Mouse (Mus musculus): ENCODE measurements at regions not wholly inside any gene's neighbourhood (a gene's known extent, or its start where the extent isn't known, plus 50 kb on each side); places are given as distances from the start of the nearest gene placed in this dataset.

DNA sequence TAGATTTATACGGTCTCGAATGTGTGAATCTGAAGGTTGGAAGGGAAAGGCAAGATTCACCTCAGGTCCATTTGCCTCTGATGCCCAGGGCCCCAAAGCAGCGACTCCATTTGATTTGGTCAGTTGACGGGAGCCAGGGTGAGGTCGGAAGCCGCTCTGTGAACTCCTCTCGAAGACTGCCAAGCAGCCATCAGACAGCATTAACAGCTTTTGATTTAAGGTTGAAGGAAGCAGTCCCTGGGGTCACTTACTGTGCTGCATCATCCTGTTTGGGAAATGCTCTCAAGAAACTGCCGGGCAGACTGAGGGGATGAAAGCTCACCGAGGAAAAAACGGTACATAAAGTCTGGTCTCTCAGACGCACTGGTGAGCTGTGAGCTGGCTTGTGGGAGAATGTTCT lies 62.2 kb upstream of the Atrnl1 start:
- ATAC-seq (replicated peaks; ENCODE audit: insufficient number of reproducible peaks, low FRiP score, low TSS enrichment, low read depth) (no peak), DNase-seq (ENCODE audit: low spot score) (no peak)
- no peaks in the 10 kb centered on the region for H3K27me3 ChIP-seq (ENCODE audit: control insufficient read depth, insufficient read depth, low read length)
- 78% methylated on average over 11 of the region's 11 CpGs for WGBS
- H3K27ac ChIP-seq (replicated peaks; ENCODE audit: low read depth, low read length) = no peak overlapping the region
- no peak overlapping the region for H3K4me3 ChIP-seq (ENCODE audit: low read depth, low read length)
- no peak overlapping the region for H3K4me2 ChIP-seq (ENCODE audit: low read depth, low read length)
- H3K36me3 ChIP-seq (replicated peaks; ENCODE audit: control insufficient read depth, insufficient read depth, low read depth, low read length) = no peaks in the 10 kb centered on the region
- no peaks in the 10 kb centered on the region for H3K9me3 ChIP-seq (replicated peaks; ENCODE audit: control insufficient read depth, low read length)
- H3K9ac ChIP-seq (replicated peaks; ENCODE audit: low read length) = no peak overlapping the region
- H3K4me1 ChIP-seq (ENCODE audit: control insufficient read depth, insufficient read depth, low read length) = no peaks in the 10 kb centered on the region; the same call in 1 of the 2 replicates

DNA sequence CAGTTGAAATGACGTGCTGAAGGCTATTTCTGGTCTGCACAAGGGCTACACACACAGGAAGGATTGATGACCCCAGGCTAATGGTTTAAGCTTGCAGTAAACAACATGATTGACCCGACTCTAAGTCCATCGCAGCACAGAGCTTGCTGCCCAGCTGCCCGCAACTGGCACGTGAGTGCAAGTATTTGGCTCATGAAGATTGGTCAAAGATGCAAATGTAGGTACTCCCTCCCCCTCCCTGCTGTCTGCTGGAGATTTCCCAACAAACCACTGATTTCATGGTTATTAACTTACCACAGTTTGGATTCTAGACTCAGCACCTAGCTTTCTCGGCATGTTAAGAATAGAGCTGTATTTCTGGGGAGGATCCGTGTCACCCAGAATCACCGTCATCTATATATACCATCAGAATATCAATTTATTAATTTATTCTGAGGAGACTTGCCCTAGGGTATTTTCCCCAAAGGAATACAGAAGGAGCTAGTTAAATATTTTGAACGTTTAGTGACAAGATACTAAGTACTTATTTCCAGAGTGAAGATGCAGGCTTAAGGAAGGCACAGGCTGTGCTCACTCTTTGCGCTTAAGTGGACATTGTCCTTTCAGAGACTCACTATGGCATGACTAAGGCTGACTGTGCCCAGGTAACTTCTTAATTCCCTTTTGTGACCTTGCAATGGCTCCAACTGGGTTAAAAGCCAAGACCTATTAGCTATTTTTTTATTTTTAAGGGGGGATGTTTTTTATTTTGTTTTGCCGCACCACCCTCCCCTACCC lies 57.7 kb upstream of the Atrnl1 start:
- H3K4me3 ChIP-seq (ENCODE audit: low read depth, low read length) = no peak overlapping the region
- H3K4me1 ChIP-seq (ENCODE audit: control insufficient read depth, insufficient read depth, low read length) = no peaks in the 10 kb centered on the region
- H3K36me3 ChIP-seq (replicated peaks; ENCODE audit: control insufficient read depth, insufficient read depth, low read depth, low read length) = no peaks in the 10 kb centered on the region
- no peak overlapping the region for H3K27ac ChIP-seq (replicated peaks; ENCODE audit: low read depth, low read length)
- no peak overlapping the region for H3K4me2 ChIP-seq (ENCODE audit: low read depth, low read length)
- 65% methylated on average over 11 of the region's 11 CpGs for WGBS
- no peak overlapping the region for H3K9ac ChIP-seq (replicated peaks; ENCODE audit: low read length)
- H3K9me3 ChIP-seq (replicated peaks; ENCODE audit: control insufficient read depth, low read length) = no peaks in the 10 kb centered on the region
- ATAC-seq (replicated peaks; ENCODE audit: insufficient number of reproducible peaks, low FRiP score, low TSS enrichment, low read depth) = no peak
- no peaks in the 10 kb centered on the region for H3K27me3 ChIP-seq (ENCODE audit: control insufficient read depth, insufficient read depth, low read length)
- no peak for DNase-seq (ENCODE audit: low spot score)

DNA sequence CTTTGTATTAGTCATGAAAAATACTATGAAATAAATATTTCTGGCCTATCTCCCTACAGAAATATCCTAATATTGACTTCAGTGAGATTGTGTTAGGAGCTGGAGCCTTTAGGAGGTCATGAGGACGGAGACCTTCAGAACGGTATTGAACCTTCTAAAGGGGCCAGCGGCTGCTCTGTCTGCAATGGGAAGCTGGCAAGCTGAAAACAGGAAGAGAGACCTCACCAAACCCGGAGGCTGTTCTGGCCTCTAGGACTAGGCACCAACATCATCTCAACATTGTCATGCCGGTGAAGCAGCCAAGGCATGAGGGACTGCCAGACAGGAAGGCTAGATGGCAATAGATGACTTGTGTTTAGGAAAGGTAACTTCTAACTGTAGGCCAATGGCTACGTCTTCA lies 56.7 kb upstream of the Atrnl1 start:
- H3K9ac ChIP-seq (replicated peaks; ENCODE audit: low read length) = no peak overlapping the region
- WGBS = 83% methylated on average over 6 of the region's 6 CpGs
- ATAC-seq (replicated peaks; ENCODE audit: insufficient number of reproducible peaks, low FRiP score, low TSS enrichment, low read depth) (no peak), DNase-seq (ENCODE audit: low spot score) (no peak)
- H3K4me1 ChIP-seq (ENCODE audit: control insufficient read depth, insufficient read depth, low read length) = no peaks in the 10 kb centered on the region
- no peak overlapping the region for H3K4me3 ChIP-seq (ENCODE audit: low read depth, low read length)
- no peaks in the 10 kb centered on the region for H3K9me3 ChIP-seq (replicated peaks; ENCODE audit: control insufficient read depth, low read length)
- H3K27me3 ChIP-seq (ENCODE audit: control insufficient read depth, insufficient read depth, low read length) = no peaks in the 10 kb centered on the region
- no peaks in the 10 kb centered on the region for H3K36me3 ChIP-seq (replicated peaks; ENCODE audit: control insufficient read depth, insufficient read depth, low read depth, low read length)
- no peak overlapping the region for H3K4me2 ChIP-seq (ENCODE audit: low read depth, low read length)
- no peak overlapping the region for H3K27ac ChIP-seq (replicated peaks; ENCODE audit: low read depth, low read length)

DNA sequence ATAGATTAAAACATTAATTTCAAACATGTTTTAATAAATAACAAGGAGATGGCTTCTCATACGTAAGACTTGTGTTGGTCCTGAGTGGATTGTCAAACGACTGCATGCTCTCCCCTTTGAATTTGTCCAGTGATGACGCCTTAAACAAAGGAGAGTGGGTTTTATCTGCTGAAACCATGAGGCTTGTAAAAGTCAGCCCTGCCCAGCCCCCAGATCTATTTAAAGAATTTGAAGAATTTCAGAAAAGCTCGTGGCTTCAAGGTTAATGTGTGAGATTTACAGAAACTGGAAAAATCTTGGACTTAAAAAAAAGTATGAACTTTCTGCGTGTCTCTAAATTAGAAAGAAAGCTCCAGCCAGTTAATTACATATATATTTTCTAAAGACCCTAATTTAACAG lies 55.5 kb upstream of the Atrnl1 start:
- WGBS = 47% methylated on average over 5 of the region's 5 CpGs
- DNase-seq (ENCODE audit: low spot score) = peak; percentile 48
- no peaks in the 10 kb centered on the region for H3K27me3 ChIP-seq (ENCODE audit: control insufficient read depth, insufficient read depth, low read length)
- no peaks in the 10 kb centered on the region for H3K9me3 ChIP-seq (replicated peaks; ENCODE audit: control insufficient read depth, low read length)
- H3K36me3 ChIP-seq (replicated peaks; ENCODE audit: control insufficient read depth, insufficient read depth, low read depth, low read length) = no peaks in the 10 kb centered on the region
- H3K4me2 ChIP-seq (ENCODE audit: low read depth, low read length) = no peak overlapping the region
- no peak overlapping the region for H3K4me3 ChIP-seq (ENCODE audit: low read depth, low read length)
- no peaks in the 10 kb centered on the region for H3K4me1 ChIP-seq (ENCODE audit: control insufficient read depth, insufficient read depth, low read length)
- no peak overlapping the region for H3K27ac ChIP-seq (replicated peaks; ENCODE audit: low read depth, low read length)
- no peak overlapping the region for H3K9ac ChIP-seq (replicated peaks; ENCODE audit: low read length)
- ATAC-seq (replicated peaks; ENCODE audit: insufficient number of reproducible peaks, low FRiP score, low TSS enrichment, low read depth) = no peak

DNA sequence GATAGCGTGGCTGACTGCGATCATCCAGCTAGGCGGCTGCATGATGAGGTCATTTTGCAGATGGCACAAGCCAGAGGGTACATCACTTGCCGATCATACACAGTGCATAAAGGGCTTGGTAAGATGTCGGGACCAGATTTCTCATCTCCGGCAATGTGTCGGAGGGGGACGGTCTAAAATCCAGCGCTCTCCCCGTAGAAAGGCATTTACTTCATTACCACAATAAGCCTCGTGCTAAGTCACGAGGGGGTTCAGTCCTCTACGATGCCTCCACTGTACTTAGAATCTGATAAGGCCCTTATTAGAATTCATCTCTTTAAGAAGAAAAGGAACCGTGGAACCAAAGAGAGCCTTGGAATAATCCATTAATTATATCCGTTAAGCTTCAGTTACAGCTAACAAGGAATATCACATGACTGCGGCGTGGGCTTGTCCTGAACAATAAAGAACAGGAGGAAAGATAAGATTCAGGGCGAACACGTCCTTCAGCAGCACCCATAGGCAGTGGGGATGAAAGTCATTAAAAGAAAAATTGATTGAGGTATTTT lies 52.3 kb upstream of the Atrnl1 start:
- Histone ChIP-seq H3K27ac (replicated peaks; ENCODE audit: low read depth, low read length) (no peak overlapping the region), H3K36me3 (replicated peaks; ENCODE audit: control insufficient read depth, insufficient read depth, low read depth, low read length) (no peaks in the 10 kb centered on the region), H3K4me1 (ENCODE audit: control insufficient read depth, insufficient read depth, low read length) (no peaks in the 10 kb centered on the region), H3K9ac (replicated peaks; ENCODE audit: low read length) (no peak overlapping the region), H3K4me2 (ENCODE audit: low read depth, low read length) (no peak overlapping the region), H3K9me3 (replicated peaks; ENCODE audit: control insufficient read depth, low read length) (no peaks in the 10 kb centered on the region), H3K27me3 (ENCODE audit: control insufficient read depth, insufficient read depth, low read length) (no peaks in the 10 kb centered on the region), H3K4me3 (ENCODE audit: low read depth, low read length) (no peak overlapping the region)
- DNase-seq (ENCODE audit: low spot score) = peak; percentile 22
- WGBS = 74% methylated on average over 19 of the region's 19 CpGs
- no peak for ATAC-seq (replicated peaks; ENCODE audit: insufficient number of reproducible peaks, low FRiP score, low TSS enrichment, low read depth)

DNA sequence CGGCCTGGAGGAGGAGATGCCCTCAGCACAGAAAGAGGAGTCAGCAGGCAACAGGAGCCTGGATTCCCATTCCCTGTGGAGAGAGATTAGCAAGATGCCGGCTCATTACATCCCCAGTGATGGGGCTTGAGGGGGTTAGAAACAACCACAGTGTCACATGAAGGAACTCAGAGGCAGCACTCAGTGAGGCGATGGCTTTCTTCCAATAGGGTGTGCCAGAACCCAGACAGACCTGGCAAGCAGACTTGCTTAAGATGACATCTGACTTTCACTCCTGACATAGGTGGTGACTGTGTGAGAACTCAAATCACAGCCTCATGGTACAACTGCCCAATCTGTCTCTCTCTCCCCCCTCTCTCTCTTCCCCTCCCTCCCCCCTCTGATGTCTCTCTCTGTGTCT lies 50.1 kb upstream of the Atrnl1 start:
- no peak overlapping the region for H3K4me2 ChIP-seq (ENCODE audit: low read depth, low read length)
- no peaks in the 10 kb centered on the region for H3K4me1 ChIP-seq (ENCODE audit: control insufficient read depth, insufficient read depth, low read length)
- no peak overlapping the region for H3K27ac ChIP-seq (replicated peaks; ENCODE audit: low read depth, low read length)
- H3K9ac ChIP-seq (replicated peaks; ENCODE audit: low read length) = no peak overlapping the region
- ATAC-seq (replicated peaks; ENCODE audit: insufficient number of reproducible peaks, low FRiP score, low TSS enrichment, low read depth) = no peak
- no peaks in the 10 kb centered on the region for H3K9me3 ChIP-seq (replicated peaks; ENCODE audit: control insufficient read depth, low read length)
- no peak for DNase-seq (ENCODE audit: low spot score)
- H3K27me3 ChIP-seq (ENCODE audit: control insufficient read depth, insufficient read depth, low read length) = no peaks in the 10 kb centered on the region
- 47% methylated on average over 3 of the region's 3 CpGs for WGBS
- no peaks in the 10 kb centered on the region for H3K36me3 ChIP-seq (replicated peaks; ENCODE audit: control insufficient read depth, insufficient read depth, low read depth, low read length)
- no peak overlapping the region for H3K4me3 ChIP-seq (ENCODE audit: low read depth, low read length)
